ENCODE assay signal across 34 mouse cellular contexts in genomic region chr15:102953561-102953960, GRCm38 (mm10). TPM values are rescaled to one million over a fixed set of nuclear protein-coding genes. Genes with fewer than 3 reads are reported as not detected.
DNase-seq lines count a peak whose midpoint lies in the region; ATAC-seq and TF ChIP-seq lines count a peak whose summit lies in the region.
"Had no signal": no experiment of that assay in that cellular context is flagged by ENCODE, and none has a peak within 500 bp of the region (broad histone marks: within the 10 kb centered on the region; RNA-seq: fewer than 3 reads in every experiment).

No protein-coding gene starts in this region.

- H3K9me3 ChIP-seq in neural tube, embryonic 11.5 days (ENCODE audit: control insufficient read depth, low read length), result no peaks in the 10 kb centered on the region
- H3K9me3 ChIP-seq: forebrain, embryonic 10.5 days; hindbrain, embryonic 10.5 days had no signal

- peaks cover 100% of the 10 kb centered on the region for H3K27me3 ChIP-seq in neural tube, embryonic 11.5 days (ENCODE audit: control insufficient read depth, insufficient read depth, low read length)
- H3K27me3 ChIP-seq in myocyte (ENCODE audit: control insufficient read depth, insufficient read depth, insufficient read length), result no peaks in the 10 kb centered on the region

- no peak overlapping the region for H3ac ChIP-seq in myocyte (ENCODE audit: control insufficient read depth, insufficient read length)

- H3K4me2 ChIP-seq in neural tube, embryonic 11.5 days (ENCODE audit: low read depth), result peak overlapping the region; percentile 19
- peak overlapping the region; percentile 100 for H3K4me2 ChIP-seq in myocyte (ENCODE audit: low read depth)
- H3K4me2 ChIP-seq: heart, embryonic 11.5 days had no signal

- H3K9ac ChIP-seq in neural tube, embryonic 11.5 days (ENCODE audit: low read length), result peak overlapping the region; percentile 23

- H3K4me1 ChIP-seq in neural tube, embryonic 11.5 days (ENCODE audit: control insufficient read depth, insufficient read depth, low read length), result no peaks in the 10 kb centered on the region
- H3K4me1 ChIP-seq: hindbrain, embryonic 10.5 days had no signal

- 4% methylated on average over 6 of the region's 6 CpGs for WGBS in neural tube, embryonic 11.5 days

- peak; percentile 37 for TF ChIP-seq POLR2A in myocyte (IDR thresholded peaks at IDR 0.05; ENCODE audit: insufficient read length, low read depth)

- H3K36me3 ChIP-seq in neural tube, embryonic 11.5 days (ENCODE audit: control insufficient read depth, insufficient read depth, low read length), result no peaks in the 10 kb centered on the region
- H3K36me3 ChIP-seq in myocyte (ENCODE audit: control insufficient read depth, insufficient read depth), result no peaks in the 10 kb centered on the region
- H3K36me3 ChIP-seq: forebrain, embryonic 10.5 days; hindbrain, embryonic 10.5 days had no signal

- H3K79me2 ChIP-seq in myocyte (ENCODE audit: control insufficient read depth, insufficient read depth), result peaks cover 73% of the 10 kb centered on the region

- no peak for ATAC-seq in neural tube, embryonic 11.5 days (ENCODE audit: insufficient read depth, low FRiP score, low TSS enrichment)
- no peak for ATAC-seq in inflammation-experienced regulatory T-cells, adult 6 months
- ATAC-seq: forebrain, embryonic 16.5 days; hindbrain, embryonic 16.5 days; intestine, embryonic 16.5 days had no signal

- peak; percentile 26 for DNase-seq in gastrocnemius, postnatal 25 days
- no peak for DNase-seq in gastrocnemius, postnatal 4 days (ENCODE audit: low spot score in 2 of 2)
- no peak for DNase-seq in neural tube, embryonic 11.5 days (ENCODE audit: low spot score)
- DNase-seq in neural tube, embryonic 10.5 days (ENCODE audit: extremely low spot score, low spot score), result no peak
- DNase-seq in cerebellum, adult 11-12 months, result no peak
- DNase-seq: adrenal gland, adult 2 months; cerebellum, adult 11 months; cerebellum, postnatal 10 days; heart, adult 11 months; left cerebral cortex, postnatal 4 days; lung, postnatal 4 days; midbrain, embryonic 14.5 days; retina, postnatal 1 day; right cerebral cortex, postnatal 25 days; spleen, adult 18-20 months had no signal

- H3K4me3 ChIP-seq in neural tube, embryonic 11.5 days (ENCODE audit: low read depth, low read length), result no peak overlapping the region; the same call in 1 of the 2 replicates
- peak overlapping the region; percentile 91 for H3K4me3 ChIP-seq in myocyte
- H3K4me3 ChIP-seq: forebrain, embryonic 10.5 days; hindbrain, embryonic 10.5 days had no signal

- H3K27ac ChIP-seq in neural tube, embryonic 11.5 days (ENCODE audit: low read depth, low read length), result no peak overlapping the region
- H3K27ac ChIP-seq: forebrain, embryonic 10.5 days; hindbrain, embryonic 10.5 days had no signal

TF ChIP-seq in myocyte, 11 proteins besides CTCF, POLR2A, EP300 and RAD21:
- TF ChIP-seq REST (IDR thresholded peaks at IDR 0.05; ENCODE audit: insufficient read depth, insufficient read length) (no peak), TCF3 (IDR thresholded peaks at IDR 0.05; ENCODE audit: insufficient read length, low read depth) (no peak), MYOD1 (IDR thresholded peaks at IDR 0.05; ENCODE audit: control insufficient read depth in 1 of 3, insufficient read length in 2 of 3, low read depth in 2 of 3) (peak in 1 of 3 experiments; percentile 2), SRF (IDR thresholded peaks at IDR 0.05; ENCODE audit: control insufficient read depth, insufficient read length, low read depth) (no peak), CEBPB (IDR thresholded peaks at IDR 0.05; ENCODE audit: insufficient read depth, poor library complexity, severe bottlenecking) (no peak), TCF12 (IDR thresholded peaks at IDR 0.05; ENCODE audit: insufficient read depth, poor library complexity, severe bottlenecking) (no peak), USF1 (IDR thresholded peaks at IDR 0.05; ENCODE audit: low read depth) (no peak), POLR2AphosphoS2 (IDR thresholded peaks at IDR 0.05; ENCODE audit: insufficient read length, low read depth) (peak; percentile 41), MYOG (IDR thresholded peaks at IDR 0.05; ENCODE audit: control insufficient read depth in 1 of 3, insufficient read depth in 1 of 3, insufficient read length in 2 of 3, low read depth in 2 of 3) (no peak), E2F4 (IDR thresholded peaks at IDR 0.05; ENCODE audit: insufficient read depth) (no peak), MAX (IDR thresholded peaks at IDR 0.05; ENCODE audit: low read depth) (no peak)

RNA-seq across cellular contexts. Expression of gene Hoxc11, which starts 0.7 kb away (rescaled TPM):
- 1 to 10 TPM; 6.2 to 7.2 TPM for total RNA-seq in gastrocnemius, postnatal 25 days (2021)
- 10 to 100 TPM; 11.0 to 12.0 TPM for total RNA-seq in gastrocnemius, postnatal 4 days (2021)
- polyA plus RNA-seq in neural tube, embryonic 11.5 days (2014; fragmentation: Nextera tagmentation; extraction: Ambion mirVana), result 1.9 and 2.0 TPM in 2 replicates
- 20.5 TPM for polyA plus RNA-seq in myocyte (2012; fragmentation: generic; extraction: Trizol)
- not detected for polyA plus RNA-seq in inflammation-experienced regulatory T-cells, adult 6 months (2017; shearing (Covaris generic))
- total RNA-seq: adrenal gland, adult 2 months; layer of hippocampus, postnatal 14 days; left cerebral cortex, adult 8-10 months; left cerebral cortex, postnatal 4 days; megakaryocyte-erythroid progenitor cell, adult 5-6 weeks; MEL had no signal
- polyA plus RNA-seq: adrenal gland, adult 2 months; embryonic facial prominence, embryonic 11.5 days; forebrain, embryonic 10.5 days; forebrain, embryonic 16.5 days; heart, embryonic 11.5 days; heart, postnatal 0 days; hindbrain, embryonic 10.5 days; hindbrain, embryonic 16.5 days; large intestine, adult 2 months; liver, embryonic 16.5 days; lung, embryonic 16.5 days; midbrain, embryonic 14.5 days had no signal

RNA-seq across cellular contexts. Expression of gene Hoxc10, which starts 13.0 kb away (rescaled TPM):
- total RNA-seq in gastrocnemius, postnatal 25 days (2021), result 10 to 100 TPM; 61.5 to 69.5 TPM
- total RNA-seq in gastrocnemius, postnatal 4 days (2021), result 10 to 100 TPM; 45.2 to 46.4 TPM
- 58.3 and 60.4 TPM in 2 replicates for polyA plus RNA-seq in neural tube, embryonic 11.5 days (2014; fragmentation: Nextera tagmentation; extraction: Ambion mirVana)
- 43.5 TPM for polyA plus RNA-seq in myocyte (2012; fragmentation: generic; extraction: Trizol)
- polyA plus RNA-seq in inflammation-experienced regulatory T-cells, adult 6 months (2017; shearing (Covaris generic)), result not detected
- total RNA-seq: layer of hippocampus, postnatal 14 days; left cerebral cortex, adult 8-10 months; left cerebral cortex, postnatal 4 days; megakaryocyte-erythroid progenitor cell, adult 5-6 weeks had no signal
- polyA plus RNA-seq: adrenal gland, adult 2 months; embryonic facial prominence, embryonic 11.5 days; forebrain, embryonic 10.5 days; forebrain, embryonic 16.5 days; heart, postnatal 0 days; hindbrain, embryonic 10.5 days; hindbrain, embryonic 16.5 days; liver, embryonic 16.5 days; lung, embryonic 16.5 days; midbrain, embryonic 14.5 days; thymus, postnatal 0 days had no signal

RNA-seq across cellular contexts. Expression of gene Hoxc5, which starts 13.7 kb away (rescaled TPM):
- 1 to 10 TPM; 1.6 to 1.8 TPM for total RNA-seq in gastrocnemius, postnatal 25 days (2021)
- total RNA-seq in gastrocnemius, postnatal 4 days (2021), result 1 to 10 TPM; 4.1 to 5.0 TPM
- 36.3 and 37.3 TPM in 2 replicates for polyA plus RNA-seq in neural tube, embryonic 11.5 days (2014; fragmentation: Nextera tagmentation; extraction: Ambion mirVana)
- 1.2 TPM for polyA plus RNA-seq in myocyte (2012; fragmentation: generic; extraction: Trizol)
- not detected for polyA plus RNA-seq in inflammation-experienced regulatory T-cells, adult 6 months (2017; shearing (Covaris generic))
- total RNA-seq: layer of hippocampus, postnatal 14 days; left cerebral cortex, adult 8-10 months; left cerebral cortex, postnatal 4 days; megakaryocyte-erythroid progenitor cell, adult 5-6 weeks had no signal
- polyA plus RNA-seq: forebrain, embryonic 10.5 days; forebrain, embryonic 16.5 days; heart, postnatal 0 days had no signal

RNA-seq across cellular contexts. Expression of gene Hoxc12, which starts 17.0 kb away (rescaled TPM):
- not detected for total RNA-seq in gastrocnemius, postnatal 25 days (2021)
- not detected for total RNA-seq in gastrocnemius, postnatal 4 days (2021)
- 3.0 and 4.6 TPM in 2 replicates for polyA plus RNA-seq in neural tube, embryonic 11.5 days (2014; fragmentation: Nextera tagmentation; extraction: Ambion mirVana)
- polyA plus RNA-seq in myocyte (2012; fragmentation: generic; extraction: Trizol), result 5.6 TPM
- polyA plus RNA-seq in inflammation-experienced regulatory T-cells, adult 6 months (2017; shearing (Covaris generic)), result not detected
- total RNA-seq: adrenal gland, adult 2 months; adrenal gland, postnatal 4 days; layer of hippocampus, postnatal 14 days; left cerebral cortex, adult 8-10 months; left cerebral cortex, postnatal 4 days; megakaryocyte-erythroid progenitor cell, adult 5-6 weeks; MEL had no signal
- polyA plus RNA-seq: adrenal gland, adult 2 months; embryonic facial prominence, embryonic 11.5 days; forebrain, embryonic 10.5 days; forebrain, embryonic 16.5 days; heart, embryonic 11.5 days; heart, postnatal 0 days; hindbrain, embryonic 10.5 days; hindbrain, embryonic 16.5 days; intestine, embryonic 16.5 days; large intestine, adult 2 months; liver, embryonic 16.5 days; lung, embryonic 16.5 days; midbrain, embryonic 14.5 days; thymus, postnatal 0 days had no signal

RNA-seq across cellular contexts. Expression of gene Hoxc9, which starts 22.7 kb away (rescaled TPM):
- total RNA-seq in gastrocnemius, postnatal 25 days (2021), result 1 to 10 TPM; 4.6 to 6.5 TPM
- total RNA-seq in gastrocnemius, postnatal 4 days (2021), result 1 to 10 TPM; 8.4 to 8.6 TPM
- polyA plus RNA-seq in neural tube, embryonic 11.5 days (2014; fragmentation: Nextera tagmentation; extraction: Ambion mirVana), result 36.1 and 40.0 TPM in 2 replicates
- polyA plus RNA-seq in myocyte (2012; fragmentation: generic; extraction: Trizol), result 10.5 TPM
- polyA plus RNA-seq in inflammation-experienced regulatory T-cells, adult 6 months (2017; shearing (Covaris generic)), result not detected
- total RNA-seq: layer of hippocampus, postnatal 14 days; left cerebral cortex, adult 8-10 months; left cerebral cortex, postnatal 4 days; megakaryocyte-erythroid progenitor cell, adult 5-6 weeks had no signal
- polyA plus RNA-seq: embryonic facial prominence, embryonic 11.5 days; forebrain, embryonic 10.5 days; forebrain, embryonic 16.5 days; heart, embryonic 11.5 days; heart, postnatal 0 days; hindbrain, embryonic 10.5 days; liver, embryonic 16.5 days; lung, embryonic 16.5 days; midbrain, embryonic 14.5 days; thymus, postnatal 0 days had no signal

Comparison
In these comparisons a context has a peak if more than half of its experiments do, and no peak if none do; other contexts are left out.
1. RNA of gene Hoxc10, which starts 13.0 kb away (polyA plus RNA-seq): 58.3 to 60.4 TPM in neural tube, embryonic 11.5 days and 43.5 TPM in myocyte (single experiment); not detected in inflammation-experienced regulatory T-cells, adult 6 months; every median in the first group is over 10 times any median in the second.
2. RNA of gene Hoxc5, which starts 13.7 kb away (polyA plus RNA-seq): 36.3 to 37.3 TPM in neural tube, embryonic 11.5 days; 1.2 TPM in myocyte (single experiment) and not detected in inflammation-experienced regulatory T-cells, adult 6 months; every median in the first group is over 10 times any median in the second.